Mouse (Mus musculus): ENCODE measurements at regions not wholly inside any gene's neighbourhood (a gene's known extent, or its start where the extent isn't known, plus 50 kb on each side); places are given as distances from the start of the nearest gene placed in this dataset.
A peak's percentile ranks its signal among the peaks of the same experiment; 100 is the strongest.

GRCm38 (mm10) chr15:63724543-63725186 lies 120.3 kb downstream of the Gsdmc2 start:
- no peak for DNase-seq

GRCm38 (mm10) chr15:63722991-63723390 lies 122.0 kb downstream of the Gsdmc2 start:
- DNase-seq, result no peak

- peak; percentile 47 for DNase-seq
These were observed 123.2 kb downstream of the Gsdmc2 start for GRCm38 (mm10) chr15:63721669-63722357.

- DNase-seq, result no peak
These were observed 127.2 kb downstream of the Gsdmc2 start for GRCm38 (mm10) chr15:63717812-63718211.

GRCm38 (mm10) chr15:63713697-63714096 lies 131.3 kb downstream of the Gsdmc2 start:
- no peak for DNase-seq

- DNase-seq, result no peak
These were observed 134.6 kb downstream of the Gsdmc2 start for GRCm38 (mm10) chr15:63710381-63710780.

GRCm38 (mm10) chr15:63709270-63709933 lies 135.6 kb downstream of the Gsdmc2 start:
- no peak for DNase-seq

- no peak for DNase-seq
These were observed 140.3 kb downstream of the Gsdmc2 start for GRCm38 (mm10) chr15:63704636-63705035.

- DNase-seq, result no peak
These were observed 147.1 kb downstream of the Gsdmc2 start for GRCm38 (mm10) chr15:63697831-63698230.

- no peak for DNase-seq
These were observed 150.8 kb downstream of the Gsdmc2 start for GRCm38 (mm10) chr15:63694150-63694549.

- no peak for DNase-seq
These were observed 151.4 kb downstream of the Gsdmc2 start for GRCm38 (mm10) chr15:63693561-63693960.

- no peak for DNase-seq
These were observed 152.3 kb downstream of the Gsdmc2 start for GRCm38 (mm10) chr15:63692491-63693295.

- DNase-seq, result no peak
These were observed 155.0 kb downstream of the Gsdmc2 start for GRCm38 (mm10) chr15:63689788-63690575.

GRCm38 (mm10) chr15:63687852-63688251 lies 157.1 kb downstream of the Gsdmc2 start:
- no peak for DNase-seq

GRCm38 (mm10) chr15:63686954-63687562 lies 157.9 kb downstream of the Gsdmc2 start:
- DNase-seq, result no peak

- no peak for DNase-seq
These were observed 164.7 kb downstream of the Gsdmc2 start for GRCm38 (mm10) chr15:63679984-63680925.

GRCm38 (mm10) chr15:63678921-63679320 lies 166.1 kb downstream of the Gsdmc2 start:
- no peak for DNase-seq

GRCm38 (mm10) chr15:63675491-63676036 lies 169.4 kb downstream of the Gsdmc2 start:
- DNase-seq, result no peak

GRCm38 (mm10) chr15:63674404-63674803 lies 170.6 kb downstream of the Gsdmc2 start:
- DNase-seq, result no peak

GRCm38 (mm10) chr15:63671081-63671480 lies 173.9 kb downstream of the Gsdmc2 start:
- no peak for DNase-seq

Measured in kidney, postnatal 10 days (tissue).